Mouse (Mus musculus): ENCODE measurements around the gene Ssx2ip. TPM values are rescaled to one million over a fixed set of nuclear protein-coding genes. Genes with fewer than 3 reads are reported as not detected.

Gene Ssx2ip
- polyA plus RNA-seq (2014; fragmentation: Nextera tagmentation; extraction: Ambion mirVana), result 13.1 and 18.9 TPM in 2 replicates

DNA sequence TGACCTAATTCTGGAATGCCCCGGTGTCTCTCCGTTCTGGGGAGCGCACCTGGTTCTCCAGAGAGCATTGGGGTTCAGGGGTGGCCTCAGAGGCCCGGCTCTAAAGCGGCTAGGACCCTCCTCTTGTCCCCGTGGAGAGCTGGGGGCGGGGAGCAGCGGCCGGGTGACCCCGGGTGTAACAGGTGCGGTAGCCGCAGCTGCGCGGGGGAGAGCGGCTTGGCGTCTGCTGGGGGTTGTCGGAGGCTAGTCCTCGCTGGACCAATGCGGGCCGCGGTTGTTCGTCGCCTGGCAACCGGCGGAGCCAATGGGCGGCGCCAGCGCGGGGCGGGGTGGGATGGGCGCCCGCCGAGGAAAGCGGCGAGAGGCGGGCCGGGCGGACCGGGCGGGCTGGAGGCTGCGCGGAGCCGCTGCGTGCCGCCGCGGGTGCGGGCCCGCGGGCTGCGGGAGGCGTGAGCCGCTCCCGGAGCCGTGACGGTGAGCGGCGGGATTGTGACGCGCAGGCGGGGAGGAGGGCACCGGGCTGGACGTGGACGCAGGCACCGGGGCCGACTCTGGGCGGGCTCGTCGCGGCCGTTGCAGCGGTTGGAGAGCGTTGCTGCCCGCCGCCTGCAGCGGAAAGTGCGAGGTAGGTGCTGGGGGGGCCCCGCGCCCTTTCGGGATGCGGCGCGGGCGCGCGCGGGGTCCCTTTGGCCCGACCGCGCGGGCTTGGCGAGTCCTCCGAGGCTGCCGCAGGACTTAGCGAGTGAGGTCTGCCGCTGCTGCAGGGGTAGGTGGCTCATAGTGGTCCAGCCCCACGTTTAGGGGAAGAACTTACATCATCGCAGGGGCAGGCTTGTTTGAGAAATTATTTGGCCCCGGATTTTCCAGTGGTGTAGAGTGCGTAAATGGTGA lies at the start of gene Ssx2ip:
TSS of gene Ssx2ip (plus strand) at position 332 of the 891 bp plus-strand sequence.
- peak; percentile 99 for ATAC-seq (ENCODE audit: low FRiP score, low TSS enrichment)
- peaks cover 25% of the 10 kb centered on the region for H3K4me1 ChIP-seq (ENCODE audit: control insufficient read depth, insufficient read depth, low read length)
- no peaks in the 10 kb centered on the region for H3K27me3 ChIP-seq (ENCODE audit: control insufficient read depth, insufficient read depth, low read length)

GRCm38 (mm10) chr3:146355146-146355545 lies 49.3 kb upstream of the Ssx2ip start:
- Histone ChIP-seq H3K27ac (replicated peaks; ENCODE audit: low read depth, low read length) (no peak overlapping the region), H3K4me3 (replicated peaks; ENCODE audit: low read depth, low read length) (no peak overlapping the region), H3K36me3 (ENCODE audit: control insufficient read depth, insufficient read depth, low read length) (no peaks in the 10 kb centered on the region), H3K4me1 (ENCODE audit: control insufficient read depth, insufficient read depth, low read length) (no peaks in the 10 kb centered on the region), H3K27me3 (ENCODE audit: control insufficient read depth, insufficient read depth, low read length) (no peaks in the 10 kb centered on the region), H3K9me3 (ENCODE audit: control insufficient read depth, low read length) (no peaks in the 10 kb centered on the region; the same call in 1 of the 2 replicates), H3K4me2 (ENCODE audit: low read length) (no peak overlapping the region), H3K9ac (replicated peaks; ENCODE audit: low read length) (no peak overlapping the region)
- ATAC-seq (ENCODE audit: low FRiP score, low TSS enrichment) (no peak), DNase-seq (no peak)
- 80% methylated on average over 3 of the region's 3 CpGs for WGBS

More for the DNA sequence above, at the start of gene Ssx2ip:
- Histone ChIP-seq H3K9ac (replicated peaks; ENCODE audit: low read length) (peak within 1 kb of the TSS; percentile 93), H3K27ac (replicated peaks; ENCODE audit: low read depth, low read length) (peak within 1 kb of the TSS; percentile 84), H3K4me2 (ENCODE audit: low read length) (peak within 1 kb of the TSS; percentile 81), H3K36me3 (ENCODE audit: control insufficient read depth, insufficient read depth, low read length) (no peaks in the 10 kb centered on the region), H3K9me3 (ENCODE audit: control insufficient read depth, low read length) (no peaks in the 10 kb centered on the region), H3K4me3 (replicated peaks; ENCODE audit: low read depth, low read length) (peak within 1 kb of the TSS; percentile 96)
- under 1% methylated on average over 92 of the region's 100 CpGs for WGBS
- peak; percentile 98 for DNase-seq

- DNase-seq (no peak), ATAC-seq (ENCODE audit: low FRiP score, low TSS enrichment) (no peak)
- Histone ChIP-seq H3K36me3 (ENCODE audit: control insufficient read depth, insufficient read depth, low read length) (no peaks in the 10 kb centered on the region), H3K9me3 (ENCODE audit: control insufficient read depth, low read length) (no peaks in the 10 kb centered on the region), H3K4me1 (ENCODE audit: control insufficient read depth, insufficient read depth, low read length) (no peaks in the 10 kb centered on the region), H3K27me3 (ENCODE audit: control insufficient read depth, insufficient read depth, low read length) (no peaks in the 10 kb centered on the region), H3K9ac (replicated peaks; ENCODE audit: low read length) (no peak overlapping the region), H3K27ac (replicated peaks; ENCODE audit: low read depth, low read length) (no peak overlapping the region), H3K4me2 (ENCODE audit: low read length) (no peak overlapping the region), H3K4me3 (replicated peaks; ENCODE audit: low read depth, low read length) (no peak overlapping the region)
- 92% methylated on average over 9 of the region's 9 CpGs for WGBS
These were observed 39.0 kb upstream of the Ssx2ip start for GRCm38 (mm10) chr3:146365471-146365870.

- Histone ChIP-seq H3K4me3 (replicated peaks; ENCODE audit: low read depth, low read length) (no peak overlapping the region), H3K4me1 (ENCODE audit: control insufficient read depth, insufficient read depth, low read length) (no peaks in the 10 kb centered on the region), H3K27me3 (ENCODE audit: control insufficient read depth, insufficient read depth, low read length) (no peaks in the 10 kb centered on the region), H3K9ac (replicated peaks; ENCODE audit: low read length) (no peak overlapping the region), H3K27ac (replicated peaks; ENCODE audit: low read depth, low read length) (no peak overlapping the region), H3K36me3 (ENCODE audit: control insufficient read depth, insufficient read depth, low read length) (no peaks in the 10 kb centered on the region), H3K4me2 (ENCODE audit: low read length) (no peak overlapping the region), H3K9me3 (ENCODE audit: control insufficient read depth, low read length) (no peaks in the 10 kb centered on the region)
- DNase-seq (no peak), ATAC-seq (ENCODE audit: low FRiP score, low TSS enrichment) (no peak)
- 92% methylated on average over 2 of the region's 2 CpGs for WGBS
These were observed 37.4 kb upstream of the Ssx2ip start for GRCm38 (mm10) chr3:146367058-146367457.

DNA sequence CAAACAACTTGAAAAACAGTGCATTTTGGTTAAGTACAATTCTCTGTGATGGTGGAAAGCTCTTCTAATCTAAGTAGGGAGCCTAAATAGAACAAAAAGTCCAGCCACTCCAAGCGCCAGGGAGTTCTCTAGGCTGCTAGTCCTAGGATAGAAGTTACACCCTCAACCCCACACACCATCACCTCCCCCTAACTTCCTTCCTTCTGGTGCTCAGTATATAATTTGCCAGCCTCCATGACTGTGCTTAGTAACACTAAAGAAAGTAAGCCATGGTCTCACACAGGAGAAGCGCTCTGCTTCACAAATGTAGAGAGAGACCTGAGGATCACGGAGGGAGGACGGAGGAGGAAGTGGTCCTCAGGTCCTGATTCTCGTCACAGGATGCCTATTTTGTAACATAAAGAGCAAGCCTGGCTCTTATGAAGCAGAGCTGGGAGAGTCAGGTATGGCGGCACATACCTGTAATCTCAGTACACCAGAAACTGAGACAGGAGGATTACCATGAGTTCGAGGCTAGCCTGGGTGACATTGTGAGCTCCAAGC lies 33.8 kb upstream of the Ssx2ip start:
- DNase-seq (no peak), ATAC-seq (ENCODE audit: low FRiP score, low TSS enrichment) (no peak)
- no peak overlapping the region for H3K9ac ChIP-seq (replicated peaks; ENCODE audit: low read length)
- H3K4me3 ChIP-seq (replicated peaks; ENCODE audit: low read depth, low read length), result no peak overlapping the region
- no peak overlapping the region for H3K4me2 ChIP-seq (ENCODE audit: low read length)
- H3K27ac ChIP-seq (replicated peaks; ENCODE audit: low read depth, low read length), result no peak overlapping the region
- H3K9me3 ChIP-seq (ENCODE audit: control insufficient read depth, low read length), result no peaks in the 10 kb centered on the region
- WGBS, result 90% methylated on average over 7 of the region's 7 CpGs
- no peaks in the 10 kb centered on the region for H3K27me3 ChIP-seq (ENCODE audit: control insufficient read depth, insufficient read depth, low read length)
- H3K4me1 ChIP-seq (ENCODE audit: control insufficient read depth, insufficient read depth, low read length), result no peaks in the 10 kb centered on the region
- no peaks in the 10 kb centered on the region for H3K36me3 ChIP-seq (ENCODE audit: control insufficient read depth, insufficient read depth, low read length)

DNA sequence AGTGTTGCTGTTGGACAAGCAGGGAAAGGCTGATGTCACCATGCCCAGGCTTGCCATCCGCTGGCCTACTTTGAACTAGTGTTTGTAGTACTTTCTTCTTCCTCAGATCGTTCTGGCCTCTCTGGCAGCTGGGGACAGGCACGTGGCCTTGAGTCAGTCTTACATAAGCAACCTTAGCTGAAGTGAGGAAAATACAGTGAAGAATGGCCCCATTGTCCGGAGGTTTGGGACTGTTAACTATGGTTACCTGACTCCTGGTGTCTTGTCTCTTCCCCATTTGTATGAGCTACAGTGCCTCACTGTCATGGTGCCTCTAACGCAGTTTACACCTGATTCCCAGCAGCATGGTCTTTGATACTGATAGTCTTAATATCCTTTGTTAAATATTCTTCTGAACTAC lies 33.2 kb upstream of the Ssx2ip start:
- ATAC-seq (ENCODE audit: low FRiP score, low TSS enrichment), result no peak

GRCm38 (mm10) chr3:146374596-146375175 lies 29.8 kb upstream of the Ssx2ip start:
- Histone ChIP-seq H3K36me3 (ENCODE audit: control insufficient read depth, insufficient read depth, low read length) (no peaks in the 10 kb centered on the region), H3K9ac (replicated peaks; ENCODE audit: low read length) (no peak overlapping the region), H3K4me1 (ENCODE audit: control insufficient read depth, insufficient read depth, low read length) (no peaks in the 10 kb centered on the region), H3K27me3 (ENCODE audit: control insufficient read depth, insufficient read depth, low read length) (no peaks in the 10 kb centered on the region), H3K4me3 (replicated peaks; ENCODE audit: low read depth, low read length) (no peak overlapping the region), H3K27ac (replicated peaks; ENCODE audit: low read depth, low read length) (no peak overlapping the region), H3K4me2 (ENCODE audit: low read length) (no peak overlapping the region), H3K9me3 (ENCODE audit: control insufficient read depth, low read length) (no peaks in the 10 kb centered on the region)
- no peak for DNase-seq
- ATAC-seq (ENCODE audit: low FRiP score, low TSS enrichment), result no peak
- 79% methylated on average over 3 of the region's 3 CpGs for WGBS

More for the DNA sequence above, 33.2 kb upstream of the Ssx2ip start:
- no peak overlapping the region for H3K9ac ChIP-seq (replicated peaks; ENCODE audit: low read length)
- H3K4me2 ChIP-seq (ENCODE audit: low read length), result no peak overlapping the region
- no peak overlapping the region for H3K27ac ChIP-seq (replicated peaks; ENCODE audit: low read depth, low read length)
- H3K4me3 ChIP-seq (replicated peaks; ENCODE audit: low read depth, low read length), result no peak overlapping the region
- H3K36me3 ChIP-seq (ENCODE audit: control insufficient read depth, insufficient read depth, low read length), result no peaks in the 10 kb centered on the region
- no peak for DNase-seq
- no peaks in the 10 kb centered on the region for H3K27me3 ChIP-seq (ENCODE audit: control insufficient read depth, insufficient read depth, low read length)
- 84% methylated on average over 5 of the region's 5 CpGs for WGBS
- H3K9me3 ChIP-seq (ENCODE audit: control insufficient read depth, low read length), result no peaks in the 10 kb centered on the region
- H3K4me1 ChIP-seq (ENCODE audit: control insufficient read depth, insufficient read depth, low read length), result no peaks in the 10 kb centered on the region

DNA sequence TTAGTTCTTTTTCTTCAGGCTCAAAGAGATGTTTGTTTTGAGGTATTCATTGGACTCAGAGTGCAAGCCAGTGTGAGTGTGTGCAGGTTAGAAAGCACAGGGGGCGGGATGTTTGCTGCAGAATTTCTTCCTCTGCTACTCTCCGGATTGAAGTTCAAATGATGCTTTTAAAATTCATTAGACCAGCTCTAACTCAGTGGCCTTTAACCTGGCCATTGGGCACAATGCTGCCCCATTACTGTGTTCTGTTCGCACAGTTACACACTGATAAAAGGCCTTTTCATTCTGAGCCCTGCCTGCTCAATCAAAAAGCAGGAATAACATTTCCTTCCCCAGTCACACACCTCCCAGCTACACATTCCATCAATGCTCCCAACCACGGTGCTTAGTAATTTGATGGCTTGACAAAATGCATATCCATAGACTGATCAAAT lies 29.2 kb upstream of the Ssx2ip start:
- Histone ChIP-seq H3K4me2 (ENCODE audit: low read length) (no peak overlapping the region), H3K36me3 (ENCODE audit: control insufficient read depth, insufficient read depth, low read length) (no peaks in the 10 kb centered on the region), H3K4me1 (ENCODE audit: control insufficient read depth, insufficient read depth, low read length) (no peaks in the 10 kb centered on the region), H3K27ac (replicated peaks; ENCODE audit: low read depth, low read length) (no peak overlapping the region), H3K9ac (replicated peaks; ENCODE audit: low read length) (no peak overlapping the region), H3K9me3 (ENCODE audit: control insufficient read depth, low read length) (no peaks in the 10 kb centered on the region), H3K4me3 (replicated peaks; ENCODE audit: low read depth, low read length) (no peak overlapping the region), H3K27me3 (ENCODE audit: control insufficient read depth, insufficient read depth, low read length) (no peaks in the 10 kb centered on the region)
- DNase-seq (no peak), ATAC-seq (ENCODE audit: low FRiP score, low TSS enrichment) (no peak)
- WGBS, result 24% methylated on average over 4 of the region's 4 CpGs
